Mouse (Mus musculus) liver, postnatal 0 days (tissue): ENCODE data around the gene Nup214.

ENCODE experiments used
- CTCF ChIP-seq: sonication (generic); IDR thresholded peaks from 2 replicates; pipeline ENCODE4 v1.5.1; 2016; ENCODE audit warnings: antibody characterized with exemption, low read depth
- EP300 ChIP-seq: IDR thresholded peaks from 2 replicates; pipeline ENCODE4 v1.6.1; 2016; ENCODE audit warnings: antibody characterized with exemption, low read depth, mild to moderate bottlenecking

DNA sequence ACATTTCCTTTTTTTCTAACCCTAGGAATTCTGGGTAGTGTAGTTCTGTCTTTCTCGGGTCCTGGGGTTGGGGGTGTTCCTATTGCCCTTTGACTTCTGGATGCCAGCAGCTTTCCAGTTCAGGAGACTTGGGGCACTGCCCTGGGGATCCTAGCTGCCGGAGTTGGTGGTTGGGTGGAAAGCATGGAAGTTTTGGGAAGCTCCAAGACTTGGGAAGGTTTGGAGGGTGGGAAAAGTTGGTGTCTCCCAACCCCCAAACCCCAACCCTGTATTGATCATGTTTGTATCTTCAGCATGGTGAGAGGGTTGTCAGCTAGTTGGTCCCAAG, 110.6 kb downstream of the Nup214 start:
- no peak for TF ChIP-seq CTCF
- TF ChIP-seq EP300 = no peak
